Mouse (Mus musculus): ENCODE results near the gene Fosl1.
"Not testable (repeated sequence)": the region's sequence is repeated elsewhere in the genome, so short reads cannot be mapped to it uniquely, and the experiment has no call there.

Fosl1 gene

DNA sequence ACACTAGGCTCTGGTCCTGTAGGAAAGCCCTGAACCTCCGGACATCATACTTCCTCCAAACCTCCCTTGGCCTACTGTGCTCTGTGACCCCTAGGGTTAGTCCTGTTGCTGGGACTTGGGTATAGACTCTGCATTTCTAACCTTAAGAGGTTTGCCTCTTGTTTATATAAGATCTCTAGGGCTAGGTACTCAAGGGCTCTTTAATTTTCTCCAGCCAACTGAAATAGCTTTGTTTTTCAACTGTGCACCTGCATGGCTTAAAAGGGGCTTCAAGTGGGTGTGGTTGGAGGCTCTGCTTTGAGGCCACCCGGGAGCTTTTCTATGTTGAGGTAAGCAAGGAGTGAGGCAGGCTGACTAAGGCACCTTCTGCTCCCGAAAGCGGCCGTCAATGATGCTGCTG is 37.1 kb downstream of the Fosl1 start:
- no peak for DNase-seq

DNA sequence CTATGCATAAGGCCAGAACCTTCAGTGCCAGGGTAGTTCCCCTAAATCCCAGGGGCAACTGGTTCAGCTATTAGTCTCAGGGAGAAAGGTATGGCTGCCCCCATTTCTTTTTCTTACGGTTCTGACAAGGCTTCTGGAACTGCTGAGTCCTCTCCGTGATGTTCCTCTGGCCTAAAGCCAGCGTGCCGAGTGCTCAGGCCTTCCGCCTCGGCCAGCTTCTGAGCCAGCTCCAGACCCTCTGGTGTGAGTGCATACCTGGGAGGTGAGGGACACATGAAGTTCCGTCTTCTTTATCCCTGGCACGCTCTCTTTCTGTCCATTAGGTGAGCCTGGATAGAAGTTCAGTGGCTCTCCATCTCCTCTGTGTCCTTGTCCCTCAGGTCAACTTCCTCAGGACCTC is 38.0 kb downstream of the Fosl1 start:
- DNase-seq: peak; percentile 81

DNA sequence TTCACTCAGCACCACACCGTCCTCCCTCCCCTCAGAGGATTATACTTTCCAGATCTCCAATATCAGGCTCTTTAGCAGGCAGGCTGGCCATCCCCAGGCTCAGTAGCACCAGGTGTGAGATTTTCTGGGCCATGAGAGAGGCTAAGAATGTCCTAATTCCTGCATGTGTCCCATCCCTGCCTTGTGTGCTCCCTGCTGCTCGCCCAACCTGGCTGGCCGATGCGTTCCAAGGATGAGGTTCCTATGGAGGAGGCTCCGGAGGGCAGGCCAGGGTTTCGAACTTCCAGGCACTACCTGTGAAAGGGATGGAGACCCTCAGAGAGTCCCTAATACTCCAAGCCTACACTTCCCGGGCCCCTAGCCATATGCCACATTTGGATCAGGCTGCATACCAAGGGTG is 38.5 kb downstream of the Fosl1 start:
- peak; percentile 92 for DNase-seq

DNA sequence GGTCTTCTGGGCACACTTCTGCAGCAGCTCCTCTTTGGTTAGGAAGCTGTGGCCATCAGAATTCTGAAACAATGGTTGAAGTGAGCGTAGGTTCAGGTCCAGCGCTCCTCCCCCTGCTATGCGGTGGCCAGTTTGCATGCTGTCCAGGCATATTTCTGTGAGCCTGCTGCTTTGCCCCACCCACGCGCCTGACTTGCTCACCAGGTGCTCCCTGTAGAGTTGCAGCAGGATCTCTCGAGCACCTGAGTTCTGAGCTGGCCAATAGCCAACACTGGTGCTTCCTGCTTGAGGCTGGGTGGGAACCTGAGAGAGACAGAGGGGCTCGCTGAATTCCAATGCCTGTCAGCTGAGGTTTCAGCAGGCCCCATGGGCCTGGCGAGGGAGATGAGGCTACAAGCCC is 38.9 kb downstream of the Fosl1 start:
- DNase-seq: peak; percentile 88

DNA sequence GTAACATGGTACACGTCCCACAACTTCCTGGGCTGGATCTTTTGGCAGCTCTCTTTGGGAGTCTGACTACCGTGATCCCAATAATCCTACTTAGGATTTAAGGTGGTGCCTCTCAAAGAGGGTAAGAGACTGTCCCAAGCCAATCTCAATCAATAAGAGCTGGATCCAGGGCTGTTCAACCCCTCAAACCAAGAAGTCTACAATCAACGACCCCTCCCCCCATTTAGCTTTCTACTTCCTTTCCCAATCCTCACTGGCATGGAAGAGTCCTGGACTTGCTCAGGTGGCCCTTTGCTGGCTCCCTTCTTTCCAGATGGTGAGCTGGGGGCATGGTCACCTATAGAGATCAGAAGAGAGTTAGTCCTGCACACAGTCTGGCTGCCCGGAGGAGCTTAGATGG is 39.4 kb downstream of the Fosl1 start:
- peak; percentile 66 for DNase-seq

DNA sequence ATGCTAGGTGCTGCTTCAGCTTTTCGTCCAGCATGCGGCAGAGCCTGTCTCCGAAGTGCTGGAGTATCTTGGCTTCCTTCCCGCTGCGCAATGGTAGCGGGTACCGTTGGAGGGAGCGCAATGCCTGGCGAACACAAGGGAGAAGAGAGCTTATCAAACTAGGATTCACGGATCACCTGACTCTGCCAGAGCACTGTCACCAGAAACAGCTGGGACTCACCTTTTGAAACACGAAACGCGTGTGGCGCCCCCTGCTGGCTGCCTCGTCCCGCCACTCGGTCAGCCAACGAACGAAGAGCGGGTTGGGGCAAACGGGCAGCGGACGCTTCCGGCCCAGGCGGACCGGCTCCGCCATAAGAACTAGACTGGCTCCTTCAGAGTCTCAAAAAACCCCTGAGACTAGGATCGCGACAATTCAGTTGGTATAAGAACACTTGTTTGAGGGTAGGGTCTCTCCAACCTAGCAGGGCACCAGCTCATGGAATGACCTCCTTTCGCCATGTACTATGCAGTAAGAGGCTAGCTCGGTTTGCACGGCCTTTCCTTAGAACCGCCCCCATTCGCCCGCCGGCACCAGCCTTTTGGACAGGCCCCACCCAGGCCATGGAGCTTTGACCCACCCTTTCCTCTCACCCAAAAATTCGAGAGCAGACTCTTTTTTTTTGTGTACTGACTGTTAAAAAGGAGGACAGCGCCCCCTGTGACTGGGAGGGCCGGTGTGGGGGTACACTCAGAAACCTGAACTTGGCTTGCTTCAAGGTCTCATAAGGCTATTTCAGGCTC is 40.6 kb downstream of the Fosl1 start, which contains the start of gene Mus81:
Gene Mus81 (minus strand): TSS at position 635 of the 783 bp plus-strand sequence.
- DNase-seq: peak; percentile 98

DNA sequence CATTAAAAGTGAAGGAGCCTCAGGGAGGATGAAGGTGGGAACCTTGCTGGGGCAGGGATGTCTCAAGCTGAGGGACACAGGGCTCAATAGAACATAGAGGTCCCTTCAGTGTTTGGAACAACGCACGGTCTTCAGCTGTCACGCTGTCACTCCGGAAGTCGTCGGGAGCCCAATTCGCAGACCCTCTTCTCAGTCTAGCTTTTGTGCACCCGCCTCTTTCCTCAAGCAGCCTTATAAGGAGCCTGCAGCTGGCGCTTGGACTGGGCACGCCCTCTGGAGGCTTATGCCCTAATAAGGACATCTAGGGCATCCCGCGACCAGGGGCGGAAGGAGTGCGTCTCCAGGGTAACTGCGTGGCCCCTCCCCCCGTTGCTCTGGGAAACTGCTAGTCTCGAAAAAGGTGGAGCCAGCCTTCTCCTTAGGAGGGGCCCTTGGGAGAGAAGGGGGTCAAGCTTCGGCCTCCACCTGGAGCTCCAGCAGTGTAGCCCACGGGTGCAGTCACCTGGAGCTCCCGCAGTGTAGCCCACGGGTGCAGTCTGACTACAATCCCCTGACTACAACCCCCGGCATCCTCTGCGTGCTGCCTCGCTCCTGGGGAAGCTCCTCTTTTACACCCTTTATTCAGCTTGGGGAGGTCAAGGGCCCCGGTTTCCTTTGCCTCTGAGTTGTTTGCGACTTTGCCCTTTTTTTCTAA is 41.7 kb downstream of the Fosl1 start:
- peak; percentile 96 for DNase-seq

DNA sequence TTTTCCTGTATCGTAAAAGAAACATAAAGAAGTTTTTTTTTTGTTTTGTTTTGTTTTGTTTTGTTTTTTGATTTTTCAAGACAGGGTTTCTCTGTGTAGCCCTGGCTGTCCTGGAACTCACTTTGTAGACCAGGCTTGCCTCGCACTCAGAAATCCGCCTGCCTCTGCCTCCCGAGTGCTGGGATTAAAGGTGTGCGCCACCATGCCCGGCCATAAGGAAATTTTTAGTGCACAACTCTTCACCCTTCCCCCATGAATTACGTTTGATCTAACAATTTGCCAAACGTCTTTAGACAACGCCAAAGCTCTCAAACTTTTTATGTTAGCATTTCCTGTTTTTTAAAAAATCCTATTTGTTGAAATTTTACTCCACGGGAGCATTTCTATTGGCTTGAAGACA is 42.4 kb downstream of the Fosl1 start:
- not testable (repeated sequence) for DNase-seq

DNA sequence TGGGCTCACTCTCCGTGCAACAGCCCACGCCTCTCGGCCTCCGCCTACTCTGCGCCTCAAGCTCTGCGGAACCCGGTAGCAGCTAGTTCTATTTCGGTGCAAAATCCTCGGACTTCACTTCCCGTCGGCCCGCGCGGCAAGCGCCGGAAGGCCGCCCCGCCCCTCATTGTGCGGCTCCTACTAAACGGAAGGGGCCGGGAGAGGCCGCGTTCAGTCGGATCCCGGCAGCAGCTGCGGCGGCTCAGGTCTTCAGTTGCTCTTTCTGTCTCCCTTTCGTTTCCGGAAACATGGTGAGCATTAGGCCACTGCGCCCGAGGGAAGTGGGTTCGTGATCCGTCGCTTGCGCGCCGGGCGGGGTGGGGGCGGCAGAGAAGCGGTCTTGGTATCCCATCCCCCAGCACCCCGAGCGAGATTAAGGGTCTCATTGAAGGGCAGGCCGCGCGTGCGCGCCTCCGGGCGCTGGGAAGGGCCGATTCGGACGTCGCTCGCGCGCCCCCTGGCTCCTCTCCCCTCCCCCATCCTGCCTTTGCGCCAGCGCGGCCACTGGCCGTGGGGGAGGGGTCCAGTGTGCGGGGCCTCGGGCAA is 43.1 kb downstream of the Fosl1 start, which contains the start of gene Cfl1:
Gene Cfl1 (plus strand): TSS at position 143 of the 585 bp plus-strand sequence.
- DNase-seq: peak; percentile 94

DNA sequence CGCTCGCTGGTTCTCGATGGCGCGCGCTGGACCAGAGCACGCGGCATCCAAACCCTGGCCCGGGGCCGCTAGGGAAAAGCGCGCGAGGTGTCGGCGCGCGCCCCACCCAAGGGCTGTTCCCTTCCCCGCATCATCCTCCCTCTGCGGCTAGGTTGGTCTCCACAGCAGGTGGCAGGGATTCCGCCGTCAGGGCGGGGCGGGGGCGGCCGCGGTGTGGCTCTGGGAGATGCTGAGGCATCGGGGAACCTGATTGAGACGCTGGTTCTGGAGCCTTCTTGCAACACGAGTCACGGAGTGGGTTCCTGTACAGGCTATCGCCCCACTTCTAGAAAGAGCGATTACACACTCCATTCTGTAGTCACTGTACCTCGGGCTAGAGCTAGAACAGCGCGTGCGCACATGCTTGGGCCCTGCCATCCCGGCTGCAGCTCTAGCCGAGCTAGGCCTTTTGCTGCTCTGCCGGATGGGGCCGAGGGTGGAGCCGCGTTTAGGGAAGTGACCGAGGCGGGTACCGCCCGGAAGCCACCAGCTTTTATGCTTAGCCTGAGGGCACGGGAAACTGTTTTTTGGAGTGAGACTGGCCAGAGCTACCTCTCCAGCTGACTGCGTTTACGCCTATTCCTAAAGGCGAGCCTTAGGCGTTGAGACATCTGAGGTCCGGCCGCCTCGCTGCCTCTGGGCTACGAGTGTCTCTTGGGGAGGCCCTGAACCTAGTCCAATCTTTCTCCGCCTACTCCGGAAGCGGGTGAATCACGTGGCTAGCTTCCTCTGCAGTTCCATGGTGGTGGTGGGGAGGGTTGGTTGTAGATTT is 43.8 kb downstream of the Fosl1 start:
- DNase-seq: peak; percentile 86

DNA sequence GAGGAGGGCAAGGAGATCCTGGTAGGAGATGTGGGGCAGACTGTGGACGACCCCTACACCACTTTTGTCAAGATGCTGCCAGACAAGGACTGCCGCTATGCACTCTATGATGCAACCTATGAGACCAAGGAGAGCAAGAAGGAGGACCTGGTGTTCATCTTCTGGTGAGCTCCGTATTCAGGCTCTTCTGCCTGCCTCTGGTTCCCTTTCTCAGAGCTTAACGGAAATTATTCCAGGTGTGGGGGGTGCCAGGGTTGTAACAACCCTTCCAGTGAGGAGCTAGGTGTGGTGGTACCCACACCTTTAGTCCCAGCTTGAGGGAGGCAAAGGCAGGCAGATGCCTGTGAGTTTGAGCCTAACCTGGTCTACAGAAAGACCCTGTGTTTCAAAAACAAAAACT is 45.3 kb downstream of the Fosl1 start:
- no peak for DNase-seq

DNA sequence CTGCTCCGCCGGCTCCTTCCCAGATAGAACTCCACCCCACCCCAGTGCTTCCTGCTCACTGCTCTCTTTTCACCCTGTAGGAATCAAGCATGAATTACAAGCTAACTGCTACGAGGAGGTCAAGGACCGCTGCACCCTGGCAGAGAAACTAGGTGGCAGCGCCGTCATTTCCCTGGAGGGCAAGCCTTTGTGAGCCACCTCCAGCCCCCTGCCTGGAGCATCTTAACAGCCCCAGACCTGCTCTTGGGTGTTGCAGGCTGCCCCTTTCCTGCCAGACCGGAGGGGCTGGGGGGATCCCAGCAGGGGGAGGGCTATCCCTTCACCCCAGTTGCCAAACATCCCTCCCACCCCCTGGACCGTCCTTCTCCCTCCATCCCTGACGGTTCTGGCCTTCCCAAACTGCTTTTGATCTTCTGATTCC is 46.0 kb downstream of the Fosl1 start:
- DNase-seq: peak; percentile 57

DNA sequence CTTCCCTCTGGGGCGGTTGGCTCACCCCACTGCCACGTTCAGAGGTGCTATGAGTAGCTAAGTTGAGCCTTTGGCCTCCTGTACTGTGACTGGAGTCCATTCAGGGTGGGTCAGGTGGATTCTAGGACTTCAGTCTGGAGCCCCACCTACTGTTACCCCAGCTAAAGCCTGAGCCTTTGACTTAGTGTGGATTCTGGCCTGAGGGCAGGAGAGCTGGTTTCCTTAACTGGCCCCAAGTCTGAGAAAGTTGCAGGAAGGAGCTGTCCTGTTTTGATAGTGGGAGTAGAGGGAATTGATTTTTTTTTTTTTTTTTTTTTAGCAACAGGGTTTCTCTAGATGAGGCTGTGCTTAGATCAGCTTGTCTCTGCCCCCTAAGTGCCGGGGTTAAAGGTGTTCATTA is 47.0 kb downstream of the Fosl1 start:
- DNase-seq: no peak

DNA sequence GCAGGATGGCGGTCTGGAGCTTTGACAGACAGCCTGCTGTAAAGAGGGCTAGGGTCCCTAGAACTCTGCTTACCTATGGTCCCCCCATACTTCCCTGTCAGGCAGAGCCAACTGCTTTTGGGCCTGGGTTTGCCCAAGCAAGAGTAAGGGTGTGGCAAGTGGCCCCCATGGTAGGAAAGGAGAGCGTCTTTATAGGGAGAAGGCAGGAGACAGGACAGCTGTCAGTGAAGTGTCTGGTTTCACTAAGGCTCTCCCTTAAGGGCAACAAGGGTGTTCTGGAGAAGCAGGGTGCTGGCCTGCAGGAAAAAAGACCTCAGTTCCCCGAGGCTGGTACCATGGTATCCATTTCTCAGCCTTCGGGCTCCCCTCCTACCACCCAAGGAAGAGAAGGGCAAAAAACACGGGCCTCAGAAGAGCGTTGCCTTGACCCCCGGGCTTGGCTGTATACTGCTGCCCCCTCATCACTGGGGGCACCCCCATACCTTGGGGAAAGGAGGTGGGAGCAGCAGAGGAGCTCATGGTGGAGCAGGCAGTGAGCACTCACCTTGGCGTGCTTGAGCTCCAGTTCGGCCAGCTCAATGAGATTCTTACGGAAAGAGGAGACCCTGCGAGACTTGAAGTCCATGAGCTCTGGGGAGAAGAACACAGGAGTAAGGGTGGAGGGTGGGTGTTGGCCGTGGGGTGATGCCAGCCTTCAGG is 48.2 kb downstream of the Fosl1 start:
- DNase-seq: peak; percentile 39

DNA sequence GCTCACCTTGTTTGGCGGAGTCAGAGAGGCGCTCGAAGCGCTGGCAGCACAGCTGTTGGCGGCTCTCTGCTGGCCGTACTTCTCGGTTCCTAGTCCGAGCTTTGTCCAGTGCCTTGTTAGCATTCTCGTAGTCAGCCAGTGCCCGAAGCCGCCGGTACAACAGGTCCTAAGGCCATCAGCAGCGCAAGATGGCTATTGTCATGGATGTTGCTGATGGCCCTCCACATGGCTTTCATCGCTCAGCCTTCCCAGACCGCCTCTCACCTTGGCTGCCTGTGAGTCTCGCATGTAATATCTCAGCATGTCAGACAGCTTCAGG is 48.7 kb downstream of the Fosl1 start:
- DNase-seq: no peak

DNA sequence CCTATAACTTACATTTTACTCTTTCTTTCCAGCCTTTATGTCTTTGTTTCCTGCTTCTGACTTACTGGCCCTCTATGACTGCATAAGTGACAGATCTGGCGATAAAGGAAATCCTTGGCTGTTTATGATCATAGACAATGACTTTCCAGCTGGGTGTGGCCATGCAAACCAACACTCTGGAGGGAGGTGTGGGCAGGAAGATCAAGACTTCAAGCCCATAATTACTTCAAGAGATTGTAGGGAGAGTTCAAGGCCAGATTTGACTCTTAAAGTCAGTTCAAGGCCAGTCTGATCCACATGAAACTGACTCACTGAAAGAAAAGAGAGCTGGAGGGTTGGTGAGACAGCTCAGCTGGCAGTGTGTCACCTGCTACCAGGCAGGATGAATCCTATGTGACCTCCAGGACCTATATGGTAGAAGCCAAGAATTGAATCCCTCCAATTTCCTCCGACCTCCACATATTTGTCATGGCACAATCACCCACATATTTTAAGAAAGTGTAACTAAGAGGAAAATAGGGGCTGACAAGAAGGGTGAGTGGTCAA is 53.1 kb downstream of the Fosl1 start:
- no peak for DNase-seq

DNA sequence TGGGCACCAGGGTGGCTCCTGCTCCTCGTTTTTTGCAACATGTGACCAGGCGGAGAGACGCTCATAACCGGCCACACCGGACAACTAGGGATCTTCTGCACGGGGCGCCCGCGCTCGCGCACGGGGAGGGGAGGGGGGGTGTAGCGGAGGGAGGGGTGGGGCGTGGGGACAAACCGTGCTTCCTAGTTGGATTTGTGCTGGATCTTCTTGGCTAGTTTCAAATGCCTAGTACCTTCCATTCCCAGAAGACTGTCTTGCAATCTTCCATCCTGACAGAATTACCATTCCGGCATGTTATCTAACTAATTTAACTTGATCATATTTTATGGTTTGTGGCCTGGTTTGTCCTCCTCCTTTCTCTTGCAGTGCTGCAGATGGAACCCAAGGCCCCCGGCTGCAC is 56.3 kb downstream of the Fosl1 start, which contains the start of gene 1700020D05Rik:
Gene 1700020D05Rik (minus strand): TSS at position 101 of the 400 bp plus-strand sequence.
- DNase-seq: no peak
